Mouse (Mus musculus) E14TG2a.4 (cell line): ENCODE measurements around the gene Mtg2.

ENCODE experiments used
- CTCF ChIP-seq: conservative IDR thresholded peaks from 2 replicates; pipeline ENCODE4 v1.5.1; 2014; ENCODE audit warnings: low read length
- NANOG ChIP-seq: IDR thresholded peaks from 2 replicates; pipeline ENCODE4 v1.6.1; 2014; ENCODE audit warnings: borderline replicate concordance, low read length, mixed read lengths
- POU5F1 ChIP-seq: IDR thresholded peaks from 2 replicates; pipeline ENCODE4 v1.6.1; 2014; ENCODE audit warnings: low read length, borderline replicate concordance

DNA sequence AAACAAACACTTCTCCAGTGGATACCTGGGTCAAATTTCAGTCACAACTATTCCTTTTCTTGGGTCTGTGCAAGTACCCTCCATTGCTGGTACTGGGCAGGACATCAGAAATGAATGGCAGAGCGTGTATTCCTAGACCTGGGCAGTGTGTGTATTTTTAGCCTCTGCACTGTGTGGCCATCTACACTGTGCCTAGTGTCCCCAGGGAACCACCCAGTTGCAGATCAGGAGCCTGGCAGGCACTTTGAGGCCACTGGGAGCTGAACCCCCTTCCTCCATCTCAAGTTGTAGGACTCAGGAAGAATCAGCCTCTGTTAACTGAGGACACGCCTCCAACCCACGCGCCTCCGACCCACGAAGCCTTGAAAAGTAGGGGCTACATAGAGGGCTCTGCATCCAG is 47.6 kb upstream of the Mtg2 start:
- TF ChIP-seq CTCF, result no peak
- no peak for TF ChIP-seq POU5F1
- no peak for TF ChIP-seq NANOG
